Mouse (Mus musculus) G1E (cell line): ENCODE measurements around the gene Slc4a4.

ENCODE experiments used
- CTCF ChIP-seq: IDR thresholded peaks from 2 replicates; pipeline ENCODE4 v1.5.1; 2012; ENCODE audit warnings: low read depth, low read length, inconsistent platforms, mixed read lengths
- GATA2 ChIP-seq: IDR thresholded peaks from 2 replicates; pipeline ENCODE4 v1.6.1; 2012; ENCODE audit warnings: low read depth, low read length, inconsistent platforms, borderline replicate concordance
- POLR2AphosphoS5 ChIP-seq: IDR thresholded peaks from 2 replicates; pipeline ENCODE4 v1.6.1; 2012; ENCODE audit warnings: low read depth, low read length, inconsistent platforms; ENCODE audit not compliant: insufficient replicate concordance

GRCm38 (mm10) chr5:89190063-89190462 is 303.4 kb downstream of the Slc4a4 start:
- no peak for TF ChIP-seq CTCF
- no peak for TF ChIP-seq POLR2AphosphoS5
- no peak for TF ChIP-seq GATA2
